Mouse (Mus musculus): ENCODE data around the gene Dnase2a.
"Not testable (repeated sequence)": the region's sequence is repeated elsewhere in the genome, so short reads cannot be mapped to it uniquely, and the experiment has no call there.

Gene Dnase2a

DNA sequence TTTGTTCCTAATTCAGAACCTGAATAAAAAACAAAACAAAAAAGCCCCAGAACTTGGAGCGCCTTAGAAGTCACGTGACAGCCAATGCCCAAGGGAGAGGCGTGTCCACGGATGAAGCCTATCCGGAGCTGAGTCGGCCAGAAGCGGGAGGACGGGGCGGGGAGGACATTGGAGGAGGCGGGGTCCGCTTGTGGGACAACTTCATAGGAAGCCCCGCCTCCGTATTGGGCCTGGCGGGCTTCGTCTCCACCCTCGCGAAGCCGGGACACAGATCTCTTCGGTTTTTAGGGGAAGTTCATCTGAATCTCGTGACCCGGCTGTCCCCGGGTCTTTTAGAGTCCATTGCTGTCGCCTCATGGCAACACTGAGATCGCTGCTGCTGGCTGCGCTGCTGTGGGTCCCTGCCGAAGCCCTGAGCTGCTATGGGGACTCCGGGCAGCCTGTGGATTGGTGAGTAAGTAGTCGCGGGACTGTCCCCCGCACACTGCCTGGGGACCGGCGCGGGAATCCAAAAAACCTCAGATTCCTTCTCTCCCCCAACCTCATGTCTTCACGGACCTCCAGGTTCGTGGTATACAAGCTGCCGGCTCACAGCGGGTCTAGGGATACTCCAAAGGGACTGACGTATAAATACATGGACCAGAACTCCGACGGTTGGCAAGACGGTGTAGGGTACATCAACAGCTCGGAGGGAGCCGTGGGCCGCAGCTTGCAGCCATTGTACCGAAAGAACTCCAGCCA is at the start of gene Dnase2a:
Dnase2a (plus strand) TSS at position 140 of the 741 bp plus-strand sequence.
- DNase-seq = peak; percentile 79

DNA sequence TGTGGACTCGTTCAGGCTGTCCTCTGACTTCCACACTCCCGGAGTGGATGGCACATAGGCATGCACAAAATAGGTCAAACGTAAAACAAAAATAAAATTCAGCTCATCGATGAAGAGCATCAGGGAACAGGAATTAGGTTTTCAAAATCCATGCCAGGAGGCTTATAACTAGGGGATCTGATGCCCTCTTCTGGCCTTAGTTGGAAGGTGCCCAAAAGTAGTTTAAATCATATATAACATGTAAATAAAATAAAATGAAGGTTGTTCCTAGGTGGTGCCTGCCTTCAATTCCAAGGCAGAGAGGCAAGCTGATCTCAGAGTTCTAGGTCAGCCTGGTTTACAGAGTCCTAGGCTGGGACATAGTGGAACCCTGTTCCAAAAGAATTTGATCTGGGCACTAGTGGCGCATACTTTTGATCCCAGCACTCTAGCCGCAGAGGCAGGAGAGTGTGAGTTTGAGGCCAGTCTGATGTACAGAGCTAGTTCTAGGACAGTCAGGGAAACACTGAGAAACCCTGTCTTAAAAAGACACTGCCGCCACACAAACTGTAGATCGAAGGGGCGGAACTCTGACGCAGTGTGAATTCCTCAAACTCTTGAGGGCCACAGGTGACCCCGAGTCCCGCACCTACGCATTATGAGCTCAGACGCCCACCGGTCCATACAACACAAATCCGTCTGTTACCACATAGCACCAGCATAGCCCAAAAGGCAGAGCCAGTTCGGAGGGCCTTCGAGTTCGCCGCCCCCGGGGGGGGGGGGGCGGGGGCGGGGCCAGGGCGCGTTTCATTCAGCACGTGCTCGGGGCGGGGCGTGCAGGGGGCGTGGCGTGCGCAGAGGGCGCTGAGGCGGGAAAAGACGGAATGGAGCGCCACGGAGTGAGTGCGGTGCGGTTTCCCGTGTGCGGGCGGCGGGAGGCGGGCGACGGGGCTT is 36.7 kb upstream of the Dnase2a start, which contains the start of gene Syce2:
Syce2 (plus strand) TSS at position 736 of the 933 bp plus-strand sequence.
- peak; percentile 43 for DNase-seq

DNA sequence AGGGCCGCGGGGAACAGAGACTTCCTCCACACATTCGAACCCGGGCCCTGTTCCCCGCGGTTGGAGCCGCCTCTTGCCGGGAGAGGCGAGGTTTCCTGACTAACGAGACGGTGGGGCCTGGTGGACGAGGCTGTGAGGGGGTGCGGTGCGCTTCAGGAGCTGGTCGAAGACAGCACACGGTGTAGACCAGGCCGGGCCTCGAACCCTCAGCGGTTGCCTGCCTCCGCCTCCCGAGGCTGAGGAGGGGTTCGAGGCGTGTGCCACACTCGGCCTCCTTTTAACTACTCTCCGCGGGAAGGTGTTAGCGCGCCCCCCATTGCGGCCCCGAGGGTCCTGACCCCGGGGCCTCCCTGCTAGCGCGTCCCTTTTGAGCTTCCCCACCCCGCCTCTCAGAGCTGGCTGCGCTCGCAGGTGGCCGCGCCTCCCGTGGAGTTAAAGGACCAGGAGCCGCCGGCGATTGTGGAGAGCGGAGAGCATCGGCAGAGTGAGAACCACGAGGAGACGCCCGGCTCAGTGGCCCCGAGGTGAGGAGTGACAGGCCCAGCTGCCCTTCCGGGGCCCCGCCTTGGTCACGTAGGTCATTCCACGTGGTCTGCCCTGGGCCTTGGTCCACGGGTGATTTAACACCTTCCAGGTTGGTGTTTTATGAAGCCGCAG is 35.9 kb upstream of the Dnase2a start:
- no peak for DNase-seq

DNA sequence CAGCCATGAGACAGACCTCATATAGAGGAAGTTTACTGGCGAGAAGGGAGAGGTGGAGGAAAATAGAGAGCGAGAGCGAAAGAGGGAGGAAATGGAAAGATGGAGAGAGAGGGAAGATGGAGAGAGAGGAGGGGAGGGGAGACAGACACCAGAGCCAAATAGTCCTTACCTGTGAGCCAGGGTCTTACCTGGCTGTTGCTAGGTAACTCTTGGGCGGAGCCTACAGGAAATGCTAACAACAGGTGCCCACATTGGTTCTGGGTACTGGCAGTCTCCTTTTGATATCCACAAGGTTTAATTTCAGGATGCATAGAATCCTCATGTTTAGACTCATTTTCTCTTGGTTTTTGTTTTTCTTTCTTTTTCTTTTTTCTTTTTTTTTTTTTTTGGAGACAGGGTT is 35.3 kb upstream of the Dnase2a start:
- no peak for DNase-seq

DNA sequence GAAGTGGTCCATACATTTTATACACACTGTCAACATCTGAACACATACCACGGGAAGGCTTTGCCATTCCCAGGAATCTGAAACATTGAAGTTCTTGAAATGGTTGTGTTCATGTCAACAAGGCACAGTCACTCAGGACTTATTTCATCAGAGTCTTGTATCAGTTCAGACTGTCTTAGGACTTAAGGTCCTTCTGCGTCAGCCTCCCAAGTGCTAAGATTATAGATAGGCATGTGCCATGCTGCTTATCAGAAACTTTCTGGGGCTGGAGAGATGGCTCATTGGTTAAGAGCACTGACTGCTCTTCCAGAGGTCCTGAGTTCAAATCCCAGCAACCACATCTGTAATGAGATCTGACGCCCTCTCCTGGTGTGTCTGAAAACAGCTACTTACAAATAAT is 34.0 kb upstream of the Dnase2a start:
- DNase-seq = no peak

DNA sequence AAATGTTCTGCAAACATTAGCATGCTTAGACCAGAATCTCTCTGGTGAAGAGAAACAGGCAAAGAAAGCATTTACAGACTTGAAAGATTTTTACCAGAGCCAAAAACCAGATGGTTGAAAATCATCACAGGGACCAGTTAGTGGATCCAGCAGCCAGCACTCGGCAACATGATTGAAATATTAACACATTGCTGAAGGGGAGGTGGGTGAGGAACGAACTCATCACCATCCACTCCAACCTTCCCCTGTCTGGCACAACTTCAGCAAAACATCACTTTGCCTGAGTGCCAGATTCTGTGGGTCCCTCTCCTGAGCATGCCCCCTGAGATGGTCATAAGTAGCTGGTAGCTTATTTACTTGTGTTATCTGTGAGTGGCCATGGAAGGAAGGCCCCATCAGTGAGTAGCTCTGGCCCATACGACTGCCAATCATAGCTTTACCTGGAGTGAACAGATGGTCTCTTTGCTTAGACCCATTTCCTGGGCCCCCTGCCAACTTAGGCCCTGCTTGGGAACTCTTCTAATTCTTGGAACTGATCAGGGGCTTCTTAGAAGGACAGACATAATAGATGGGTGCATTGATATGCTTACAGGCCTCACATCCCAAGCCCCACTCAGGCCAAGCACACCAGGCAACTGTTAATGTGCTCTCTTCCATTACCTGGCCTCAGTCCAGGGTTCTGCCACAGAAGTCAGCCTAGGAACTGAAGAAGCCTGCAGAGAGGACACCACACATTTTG is 30.9 kb upstream of the Dnase2a start:
- no peak for DNase-seq

DNA sequence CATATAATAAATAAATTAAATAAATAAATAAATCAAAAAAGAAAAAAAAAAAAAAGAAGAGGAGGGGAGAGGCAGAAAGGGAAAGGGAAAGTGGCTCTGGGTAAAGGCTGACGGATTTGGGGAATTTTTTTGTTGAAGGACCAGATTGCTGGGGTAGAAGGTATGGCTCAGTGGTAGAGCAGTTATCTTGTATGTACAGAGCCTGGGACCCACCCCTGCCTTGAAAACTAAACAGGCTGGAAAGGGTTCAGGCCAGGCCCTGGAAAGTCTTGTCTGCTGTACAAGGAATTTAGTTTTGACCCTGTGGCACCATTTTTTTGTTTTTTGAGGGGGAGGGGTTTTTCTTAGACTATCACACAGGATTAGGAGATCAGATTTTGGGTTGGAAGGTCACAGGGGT is 29.4 kb upstream of the Dnase2a start:
- no peak for DNase-seq

DNA sequence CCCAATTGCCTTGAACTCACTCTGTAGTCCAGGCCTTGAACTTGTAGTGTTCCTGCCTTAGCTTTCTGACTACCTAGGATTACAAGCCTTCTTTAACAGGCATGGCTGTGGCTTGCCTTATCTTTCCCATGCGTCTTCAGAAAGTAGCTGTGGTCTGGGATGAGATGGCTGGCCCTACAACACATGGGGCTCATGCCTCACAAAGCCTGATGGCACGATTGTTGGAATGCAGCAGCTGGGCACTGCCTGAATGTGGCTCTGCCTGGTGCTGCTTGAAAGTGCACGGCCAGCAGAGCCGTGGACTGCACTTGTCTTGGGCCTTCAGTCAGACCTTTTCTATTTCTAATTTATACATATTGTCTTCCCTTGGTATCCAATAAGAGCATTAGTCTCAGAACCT is 23.6 kb upstream of the Dnase2a start:
- no peak for DNase-seq

DNA sequence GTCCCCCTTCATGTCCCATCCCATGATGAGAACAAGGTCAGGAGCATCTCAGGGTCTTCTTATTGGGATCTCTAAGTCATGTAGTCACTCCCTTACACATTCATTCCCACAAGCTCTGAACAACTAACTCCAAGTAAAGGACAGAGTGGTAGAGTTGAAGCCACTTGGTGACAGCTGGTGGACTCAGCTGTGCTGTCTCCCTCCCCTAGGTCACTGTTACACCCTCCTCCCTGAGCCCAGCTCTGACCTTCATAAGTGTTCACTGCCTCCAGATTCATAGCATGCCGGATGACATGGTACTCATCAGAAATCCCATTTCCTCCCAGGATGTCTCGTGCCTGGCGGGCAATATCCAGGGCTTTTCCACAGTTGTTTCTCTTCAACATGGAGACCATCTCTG is 20.1 kb upstream of the Dnase2a start:
- DNase-seq = no peak

DNA sequence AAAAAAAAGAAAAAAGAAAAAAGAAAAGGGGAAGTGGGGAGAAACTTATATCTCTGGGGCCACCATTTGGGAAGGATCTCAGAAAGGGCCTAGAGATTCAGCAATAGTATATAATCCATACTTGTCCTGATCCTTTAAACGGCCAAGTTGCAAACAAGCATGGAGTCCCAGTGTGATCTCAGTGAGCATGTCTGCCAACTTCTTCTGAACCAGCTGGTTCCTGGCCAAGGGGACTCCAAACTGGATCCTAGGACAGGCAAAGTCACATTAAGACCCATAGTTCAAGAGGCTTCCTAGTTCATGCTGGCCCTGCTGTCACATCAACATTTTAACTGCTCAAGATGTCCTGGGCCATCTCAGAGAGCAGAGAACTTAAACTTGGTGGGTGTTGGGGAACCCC is 19.2 kb upstream of the Dnase2a start:
- DNase-seq = no peak

DNA sequence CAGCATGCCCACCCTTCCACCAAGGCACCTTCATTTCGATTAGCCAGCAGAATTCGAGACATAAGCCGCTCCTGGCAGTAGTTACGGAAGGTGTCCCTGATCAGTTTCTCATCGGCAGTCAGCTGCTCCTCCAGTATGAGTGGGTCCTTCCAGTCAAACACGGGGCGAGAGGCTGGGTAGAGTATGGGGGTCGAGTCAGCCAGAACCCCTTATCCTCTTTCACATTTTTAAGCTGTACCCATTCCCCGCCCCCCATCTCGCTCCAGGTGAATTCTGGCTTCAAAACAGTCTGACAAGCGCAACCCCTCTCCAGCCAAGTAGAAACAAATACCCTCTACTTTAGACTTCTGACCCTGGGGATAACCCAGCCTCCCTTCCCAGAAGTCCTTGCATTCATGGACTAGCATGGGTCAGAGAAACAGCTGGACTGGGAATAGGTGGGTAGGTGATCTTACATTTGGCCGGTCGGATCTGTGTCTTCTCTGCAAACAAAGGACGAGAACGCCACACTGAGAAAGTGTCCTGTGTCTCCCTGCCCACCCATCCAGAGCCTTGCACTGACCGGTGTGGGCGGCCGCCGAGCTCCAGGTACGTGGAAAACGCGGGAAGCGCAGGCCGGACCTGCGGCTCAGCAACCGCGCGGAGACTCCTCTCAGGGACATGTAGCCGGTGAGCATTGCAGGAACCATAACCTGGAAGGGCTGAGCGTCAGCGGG is 15.2 kb upstream of the Dnase2a start:
- no peak for DNase-seq

DNA sequence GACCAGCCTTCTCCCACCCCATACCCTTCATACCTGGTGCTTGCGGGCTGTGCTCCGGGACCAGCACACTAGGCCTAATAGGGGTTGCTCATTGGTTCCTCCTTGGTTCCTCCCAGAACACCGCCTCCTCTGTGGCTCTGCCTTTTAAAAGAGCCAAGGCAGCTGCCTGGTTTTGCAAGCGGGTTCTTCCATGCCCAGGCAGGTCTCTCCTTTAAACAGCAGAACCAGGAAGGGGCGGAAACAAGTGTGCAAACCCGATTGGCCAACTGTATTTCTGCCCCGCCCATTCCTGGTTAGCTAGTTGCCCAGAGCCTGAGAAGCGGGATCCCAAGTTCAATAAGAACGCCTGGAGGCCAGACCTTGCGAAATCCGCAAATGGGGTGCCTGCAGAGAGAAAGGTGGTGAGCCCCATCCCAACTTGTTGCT is 14.6 kb upstream of the Dnase2a start, which contains the start of gene Gcdh:
Gcdh (minus strand) TSS at position 213 of the 426 bp plus-strand sequence.
- peak; percentile 93 for DNase-seq

DNA sequence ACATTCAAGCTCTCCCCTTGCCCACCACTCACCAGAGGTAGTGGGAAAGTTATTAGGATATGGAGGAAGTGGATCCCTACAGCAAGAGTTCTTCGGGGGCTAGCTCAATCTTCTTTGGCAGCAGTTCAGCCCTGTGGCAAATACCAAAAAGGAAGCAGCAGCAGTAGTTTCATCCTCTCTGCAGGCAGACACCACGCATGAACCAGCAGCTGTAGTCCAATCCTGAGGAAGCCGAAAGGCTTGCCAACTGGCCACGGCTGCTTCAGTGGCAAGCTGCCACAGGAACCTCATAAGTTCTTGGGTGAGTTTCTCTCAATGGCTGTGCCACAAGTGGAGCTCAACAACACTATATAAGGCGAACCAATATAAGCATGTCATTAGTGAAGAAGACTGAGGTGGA is 12.4 kb upstream of the Dnase2a start:
- DNase-seq = no peak

DNA sequence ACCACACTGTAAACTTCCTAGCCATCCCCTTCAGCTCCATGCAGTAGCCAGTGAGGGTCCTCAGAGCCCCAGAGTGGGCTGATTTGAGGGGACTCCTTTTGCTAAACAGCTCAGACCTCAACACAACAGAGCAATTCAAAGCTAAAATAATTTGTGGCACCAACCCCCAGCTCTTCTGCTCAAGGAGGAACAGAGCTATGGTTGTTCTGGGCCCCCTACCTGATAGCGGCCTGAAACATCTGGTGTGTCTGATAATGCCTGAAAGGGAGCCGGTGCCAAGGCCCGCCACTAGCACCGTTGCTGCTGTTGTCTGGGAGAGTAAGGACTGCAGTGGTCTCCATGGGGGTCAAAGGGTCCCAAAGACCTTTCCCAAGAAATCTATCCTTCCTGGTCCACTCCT is 7.3 kb upstream of the Dnase2a start:
- DNase-seq = no peak

DNA sequence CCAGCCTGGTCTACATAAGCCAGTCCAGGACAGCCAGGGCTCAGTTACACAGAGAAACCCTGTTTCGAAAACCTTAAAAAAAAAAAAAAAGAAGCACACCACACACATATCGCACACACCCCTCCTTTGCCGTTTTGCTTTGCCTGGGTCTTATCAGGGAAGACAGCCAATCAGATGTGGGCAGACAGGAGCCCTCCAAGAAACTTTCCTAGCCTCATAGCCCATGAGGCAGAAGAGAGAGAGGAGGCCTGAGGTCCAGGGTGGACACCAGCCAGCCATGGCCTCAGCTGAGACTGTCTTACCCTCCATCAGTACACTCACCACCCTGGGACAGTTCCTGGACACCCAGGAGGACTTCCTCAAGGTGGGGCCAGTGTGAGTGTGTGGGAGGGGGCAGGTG is 6.6 kb upstream of the Dnase2a start, which contains the start of gene Klf1:
Klf1 (plus strand) TSS at position 177 of the 400 bp plus-strand sequence.
- DNase-seq = no peak

DNA sequence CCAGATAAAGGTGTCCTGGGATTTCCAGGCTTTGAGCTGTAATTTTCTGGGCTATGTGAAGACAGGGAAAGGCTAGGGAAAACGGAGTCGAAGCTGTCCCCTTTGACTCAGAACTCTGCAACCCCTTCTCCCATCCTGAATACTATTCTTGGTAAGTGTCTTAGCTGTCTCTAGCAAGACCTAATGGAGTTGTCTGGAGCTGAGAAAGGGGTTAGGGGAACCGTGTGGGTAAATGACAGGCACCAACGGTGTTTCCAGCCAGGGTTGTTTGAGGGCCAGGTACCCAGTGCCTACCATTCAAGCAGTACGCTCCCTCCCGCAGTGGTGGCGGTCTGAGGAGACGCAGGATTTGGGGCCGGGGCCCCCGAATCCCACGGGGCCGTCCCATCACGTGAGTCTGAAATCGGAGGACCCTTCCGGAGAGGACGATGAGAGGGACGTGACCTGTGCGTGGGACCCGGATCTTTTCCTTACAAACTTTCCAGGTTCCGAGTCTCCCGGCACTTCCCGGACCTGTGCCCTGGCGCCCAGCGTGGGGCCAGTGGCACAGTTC is 5.9 kb upstream of the Dnase2a start:
- DNase-seq = no peak

DNA sequence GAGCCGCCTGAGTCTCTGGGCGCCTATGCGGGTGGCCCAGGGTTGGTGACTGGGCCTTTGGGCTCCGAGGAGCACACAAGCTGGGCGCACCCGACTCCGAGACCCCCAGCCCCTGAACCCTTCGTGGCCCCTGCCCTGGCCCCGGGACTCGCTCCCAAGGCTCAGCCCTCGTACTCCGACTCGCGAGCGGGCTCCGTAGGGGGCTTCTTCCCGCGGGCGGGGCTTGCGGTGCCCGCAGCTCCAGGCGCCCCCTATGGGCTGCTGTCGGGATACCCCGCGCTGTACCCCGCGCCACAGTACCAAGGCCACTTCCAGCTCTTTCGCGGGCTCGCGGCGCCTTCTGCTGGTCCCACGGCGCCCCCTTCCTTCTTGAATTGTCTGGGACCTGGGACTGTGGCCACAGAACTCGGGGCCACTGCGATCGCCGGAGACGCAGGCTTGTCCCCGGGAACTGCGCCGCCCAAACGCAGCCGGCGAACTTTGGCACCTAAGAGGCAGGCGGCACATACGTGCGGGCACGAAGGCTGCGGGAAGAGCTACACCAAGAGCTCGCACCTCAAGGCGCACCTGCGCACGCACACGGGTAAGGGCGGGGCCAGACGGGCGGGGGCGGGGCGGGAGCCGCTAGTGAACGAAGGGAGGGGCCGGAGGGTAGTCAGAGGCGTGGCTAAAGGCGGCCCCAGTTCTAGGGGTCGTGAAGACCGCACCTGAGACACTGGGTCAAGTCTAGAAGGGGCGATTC is 5.3 kb upstream of the Dnase2a start:
- peak; percentile 90 for DNase-seq

DNA sequence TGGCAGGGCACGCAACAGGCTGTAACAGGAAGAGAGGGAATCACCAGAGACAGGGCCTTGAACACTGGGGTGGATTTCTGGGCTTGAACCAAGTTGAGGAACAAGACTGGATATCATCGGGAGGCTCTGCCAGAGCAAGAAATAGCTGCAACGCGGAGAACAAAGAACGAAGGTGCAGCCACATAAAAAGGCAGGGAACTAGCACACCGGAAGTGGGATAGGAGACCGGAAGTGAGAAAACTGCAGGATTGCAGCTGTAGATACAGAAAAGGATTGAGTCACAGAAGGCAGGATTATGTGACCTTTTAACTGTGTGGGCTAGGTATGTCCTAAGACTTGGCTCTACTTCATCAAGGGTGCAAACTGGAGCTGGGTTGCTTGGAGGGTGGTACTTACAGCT is 4.0 kb upstream of the Dnase2a start:
- no peak for DNase-seq

DNA sequence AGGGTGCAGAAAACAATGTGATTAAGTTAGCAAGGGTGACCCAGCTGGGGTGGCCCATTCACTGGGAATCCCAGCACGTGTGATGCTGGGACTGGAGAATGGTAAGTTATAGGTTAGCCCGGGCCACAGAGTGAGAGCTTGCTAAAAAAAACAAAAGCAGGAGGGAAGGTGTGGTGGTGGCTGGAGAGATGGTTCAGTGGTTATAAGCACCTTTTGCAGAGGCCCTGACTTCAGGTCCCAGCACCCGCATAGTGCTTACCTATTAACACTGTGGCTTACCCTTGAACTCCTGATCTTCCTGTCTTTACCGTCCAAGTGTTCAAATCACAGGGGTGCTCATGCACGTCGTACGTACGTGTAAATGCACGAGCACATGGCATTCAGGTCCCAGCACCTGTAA is 1.3 kb upstream of the Dnase2a start:
- DNase-seq = no peak

DNA sequence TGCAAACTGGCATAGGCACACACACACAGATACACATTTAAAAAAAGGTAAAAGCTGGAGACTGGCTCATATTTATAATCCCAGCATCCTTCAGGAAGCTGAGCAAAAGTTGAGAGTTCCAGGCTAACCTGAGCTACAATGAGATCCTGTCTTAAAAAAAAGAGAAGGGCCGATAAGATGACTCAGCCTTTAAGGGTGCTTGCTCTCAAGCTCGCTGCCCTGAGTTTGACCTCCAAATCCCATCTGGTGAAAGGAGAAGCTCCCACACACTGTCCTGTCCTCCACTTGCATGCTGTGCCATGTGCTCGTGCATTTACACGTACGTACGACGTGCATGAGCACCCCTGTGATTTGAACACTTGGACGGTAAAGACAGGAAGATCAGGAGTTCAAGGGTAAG is 867 bp upstream of the Dnase2a start:
- no peak for DNase-seq

DNA sequence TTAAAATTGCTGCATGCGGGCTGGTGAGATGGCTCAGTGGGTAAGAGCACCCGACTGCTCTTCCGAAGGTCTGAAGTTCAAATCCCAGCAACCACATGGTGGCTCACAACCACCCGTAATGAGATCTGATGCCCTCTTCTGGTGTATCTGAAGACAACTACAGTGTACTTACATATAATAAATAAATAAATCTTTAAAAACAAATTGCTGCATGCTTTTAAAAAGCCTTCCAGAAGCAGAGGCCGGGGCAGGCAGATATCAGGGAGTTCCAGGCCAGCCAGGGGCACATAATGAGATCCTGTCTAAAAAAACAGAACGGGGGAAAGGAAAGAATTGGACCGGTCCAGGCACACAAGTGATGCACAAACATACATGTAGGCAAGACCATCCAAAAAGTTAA is 381 bp upstream of the Dnase2a start:
- DNase-seq = not testable (repeated sequence)

Measured in right cerebral cortex, postnatal 25 days (tissue).